Mouse (Mus musculus) neural tube, embryonic 13.5 days (tissue): ENCODE measurements at regions not wholly inside any gene's neighbourhood (a gene's known extent, or its start where the extent isn't known, plus 50 kb on each side); places are given as distances from the start of the nearest gene placed in this dataset.
A peak's percentile ranks its signal among the peaks of the same experiment; 100 is the strongest.

ENCODE experiments used
- ATAC-seq: fragments of 200-750 bp; cut with Nextera tagmentation; 2 replicates; pipeline ENCODE4 v1.8.0; 2017; ENCODE audit warnings: low read depth, mild to moderate bottlenecking, moderate TSS enrichment, moderate library complexity
- H3K27ac ChIP-seq: fragments of 300-500 bp; sonication (generic); replicated peaks from 2 replicates; pipeline ENCODE4 v1.5.1; 2015; ENCODE audit warnings: moderate library complexity, mild to moderate bottlenecking, inconsistent platforms
- H3K27me3 ChIP-seq: fragments of 300-500 bp; sonication (generic); 2 replicates; pipeline ENCODE4 v1.6.1; 2015; ENCODE audit warnings: mild to moderate bottlenecking, inconsistent platforms
- H3K36me3 ChIP-seq: fragments of 300-500 bp; sonication (generic); 2 replicates; pipeline ENCODE4 v1.6.1; 2015; ENCODE audit warnings: mild to moderate bottlenecking, inconsistent platforms
- H3K4me1 ChIP-seq: fragments of 300-500 bp; sonication (generic); replicated peaks from 2 replicates; pipeline ENCODE4 v1.6.1; 2015; ENCODE audit warnings: inconsistent platforms
- H3K4me2 ChIP-seq: fragments of 300-500 bp; sonication (generic); 2 replicates; pipeline ENCODE4 v1.6.1; 2015; ENCODE audit warnings: inconsistent platforms, mild to moderate bottlenecking, moderate library complexity
- H3K4me3 ChIP-seq: fragments of 300-500 bp; sonication (generic); 2 replicates; pipeline ENCODE4 v1.5.1; 2015; ENCODE audit warnings: mild to moderate bottlenecking, inconsistent platforms
- H3K9ac ChIP-seq: fragments of 300-500 bp; sonication (generic); 2 replicates; pipeline ENCODE4 v1.6.1; 2015; ENCODE audit warnings: moderate library complexity, mild to moderate bottlenecking, inconsistent platforms
- H3K9me3 ChIP-seq: fragments of 300-500 bp; sonication (generic); 2 replicates; pipeline ENCODE4 v1.6.1; 2016; ENCODE audit warnings: inconsistent platforms
- WGBS: fragments of 180-500 bp; shearing (Covaris S2); methylation state at CpG from one replicate; pipeline ENCODE4 v1.1.7; 2015; 5-methylcytosine and 5-hydroxymethylcytosine counted together

DNA sequence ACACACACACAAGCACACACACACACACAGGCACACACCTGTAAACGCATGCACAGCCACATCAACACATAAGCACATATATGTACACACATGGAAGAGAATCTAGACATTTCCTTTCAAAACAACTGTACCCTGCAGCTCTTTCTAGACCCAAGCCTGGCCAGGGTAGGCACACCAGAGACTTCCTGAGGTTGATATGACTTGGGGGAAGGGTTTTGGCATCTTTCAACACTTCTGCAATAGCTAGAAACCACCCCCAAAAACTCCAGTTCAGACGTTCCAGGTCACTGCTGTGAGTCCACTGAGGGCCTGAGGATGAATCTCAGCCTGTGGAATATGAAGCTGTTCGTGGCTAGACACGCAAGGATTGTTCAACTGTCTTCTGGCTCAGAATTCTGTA, 632.6 kb downstream of the Insc start:
- WGBS = 80% methylated on average over 4 of the region's 4 CpGs
- H3K4me3 ChIP-seq = no peak overlapping the region
- no peak overlapping the region for H3K9ac ChIP-seq
- peaks cover 28% of the 10 kb centered on the region for H3K4me1 ChIP-seq
- no peak overlapping the region for H3K27ac ChIP-seq
- no peaks in the 10 kb centered on the region for H3K36me3 ChIP-seq
- no peak for ATAC-seq
- no peak overlapping the region for H3K4me2 ChIP-seq
- H3K27me3 ChIP-seq = no peaks in the 10 kb centered on the region
- H3K9me3 ChIP-seq = no peaks in the 10 kb centered on the region

DNA sequence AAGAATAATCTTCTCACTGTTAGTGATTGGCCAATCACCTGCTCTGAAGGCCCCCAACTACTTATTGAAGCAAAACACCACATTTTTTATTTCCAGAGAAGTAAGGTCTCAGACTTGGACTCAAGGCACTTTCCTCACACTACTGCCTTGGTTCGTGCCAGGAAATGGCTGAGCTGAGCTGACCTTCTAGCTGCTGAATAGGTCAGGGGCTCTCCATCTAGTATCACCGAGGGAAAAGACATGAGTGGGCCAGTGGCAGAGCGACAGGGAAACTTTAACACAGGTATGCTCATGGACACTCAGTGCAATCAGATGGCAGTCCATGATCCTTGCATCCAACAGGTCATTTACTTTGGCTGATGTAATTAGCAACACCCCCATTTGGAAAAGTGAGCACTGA, 635.3 kb downstream of the Insc start:
- Histone ChIP-seq H3K4me2 (no peak overlapping the region), H3K27me3 (no peaks in the 10 kb centered on the region), H3K4me3 (no peak overlapping the region), H3K9me3 (no peaks in the 10 kb centered on the region), H3K9ac (no peak overlapping the region), H3K36me3 (no peaks in the 10 kb centered on the region), H3K4me1 (peaks cover 30% of the 10 kb centered on the region), H3K27ac (no peak overlapping the region)
- no peak for ATAC-seq
- 91% methylated on average over 3 of the region's 3 CpGs for WGBS

DNA sequence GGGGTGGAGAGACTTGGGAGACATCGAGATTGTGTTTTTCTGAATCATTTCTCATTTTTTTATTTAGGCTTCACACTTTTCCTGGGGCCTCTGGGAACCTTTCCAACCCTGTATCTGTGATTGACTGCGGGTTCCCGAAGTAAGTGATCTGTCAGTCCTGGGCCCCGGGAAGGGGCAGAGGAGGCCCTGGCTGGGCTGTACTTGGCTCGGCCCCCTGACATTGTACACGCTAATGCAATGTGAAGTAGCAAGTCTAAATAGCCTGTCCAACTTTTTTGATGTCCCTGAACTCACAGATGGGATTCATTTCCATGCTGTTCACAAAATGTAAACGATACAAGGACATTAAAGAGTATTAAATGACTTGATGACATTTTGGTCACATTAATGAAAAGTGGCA, 636.1 kb downstream of the Insc start:
- H3K4me3 ChIP-seq = no peak overlapping the region
- WGBS = 63% methylated on average over 7 of the region's 7 CpGs
- ATAC-seq = no peak

DNA sequence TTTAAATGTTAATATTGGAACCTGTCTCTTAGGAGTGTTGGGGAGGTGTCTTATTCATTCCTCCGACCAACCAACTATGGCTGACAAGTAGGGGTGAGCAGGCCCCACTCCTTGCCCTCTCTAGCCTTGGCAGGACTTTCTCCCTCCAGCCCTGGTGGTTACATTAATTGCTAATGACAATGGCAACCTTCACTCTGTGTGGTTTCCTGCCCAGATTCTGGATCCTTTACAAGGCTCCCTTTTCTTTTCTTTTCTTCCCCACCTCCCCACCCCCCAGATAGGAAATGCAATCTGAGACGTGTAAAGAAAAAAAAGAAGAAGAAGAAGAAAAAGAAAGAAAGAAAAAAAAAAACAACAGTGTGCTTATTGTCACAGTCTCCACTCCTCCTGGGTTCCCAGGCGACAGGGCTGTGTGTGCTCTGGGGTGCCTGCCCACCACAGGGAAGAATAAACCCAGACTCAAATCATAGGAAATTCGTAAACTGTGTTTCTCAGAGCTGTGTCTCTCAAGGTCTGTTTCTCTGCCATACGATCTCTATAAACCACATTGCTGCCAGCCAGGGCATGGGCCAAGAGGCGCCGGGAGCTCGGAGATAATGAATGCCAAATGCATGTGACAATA, 637.6 kb downstream of the Insc start:
- Histone ChIP-seq H3K4me3 (no peak overlapping the region), H3K9ac (no peak overlapping the region), H3K4me2 (no peak overlapping the region), H3K27ac (no peak overlapping the region), H3K36me3 (no peaks in the 10 kb centered on the region), H3K4me1 (peaks cover 25% of the 10 kb centered on the region), H3K27me3 (no peaks in the 10 kb centered on the region), H3K9me3 (no peaks in the 10 kb centered on the region)
- WGBS = 42% methylated on average over 8 of the region's 8 CpGs
- peak; percentile 59; the same call in 1 of the 2 replicates for ATAC-seq

More for the DNA sequence above, 636.1 kb downstream of the Insc start:
- peaks cover 25% of the 10 kb centered on the region for H3K4me1 ChIP-seq
- no peaks in the 10 kb centered on the region for H3K27me3 ChIP-seq
- no peaks in the 10 kb centered on the region for H3K36me3 ChIP-seq
- no peak overlapping the region for H3K4me2 ChIP-seq
- no peaks in the 10 kb centered on the region for H3K9me3 ChIP-seq
- no peak overlapping the region for H3K27ac ChIP-seq
- no peak overlapping the region for H3K9ac ChIP-seq

DNA sequence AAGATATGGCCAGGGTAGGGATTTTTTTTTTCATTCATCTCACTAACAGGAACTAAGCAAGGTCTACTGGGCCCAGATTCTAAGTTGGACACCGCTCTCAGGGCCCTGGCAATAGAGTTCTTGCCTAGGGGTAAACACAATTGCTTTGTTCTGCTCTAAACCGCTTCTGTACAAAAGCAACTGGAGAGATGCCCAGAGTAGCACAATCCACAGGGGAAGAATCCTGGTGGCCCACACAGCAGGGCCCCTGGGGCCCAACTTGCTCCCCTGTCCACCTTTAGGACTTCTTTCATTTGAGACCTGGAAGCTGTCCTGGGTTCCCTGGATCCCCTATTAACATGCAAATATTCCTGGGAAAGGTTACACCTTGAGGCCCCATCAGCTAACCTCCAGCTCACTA, 639.4 kb downstream of the Insc start:
- Histone ChIP-seq H3K4me1 (peaks cover 25% of the 10 kb centered on the region), H3K27me3 (no peaks in the 10 kb centered on the region), H3K9me3 (no peaks in the 10 kb centered on the region), H3K9ac (no peak overlapping the region), H3K4me3 (no peak overlapping the region), H3K27ac (no peak overlapping the region), H3K4me2 (no peak overlapping the region), H3K36me3 (no peaks in the 10 kb centered on the region)
- WGBS = 33% methylated on average over 2 of the region's 2 CpGs
- ATAC-seq = no peak

DNA sequence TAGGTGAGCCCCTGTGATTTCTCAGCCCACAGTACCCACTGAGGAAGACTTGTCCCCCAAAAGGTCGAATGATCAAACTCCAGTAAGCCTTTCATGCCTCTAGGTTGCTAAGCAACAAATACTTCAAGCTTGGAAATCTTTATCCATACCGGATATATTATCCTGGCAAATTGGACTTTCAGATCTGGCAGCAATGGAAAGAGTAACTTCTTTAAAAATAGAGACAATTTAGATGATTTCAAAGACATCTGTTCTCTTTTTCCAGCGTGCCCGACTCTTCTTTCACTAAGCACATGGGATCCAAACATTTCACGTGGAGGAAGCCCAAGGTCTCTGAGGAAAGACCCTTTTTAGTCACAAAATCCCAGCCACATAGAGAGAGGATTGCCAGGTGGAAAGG, 645.4 kb downstream of the Insc start:
- ATAC-seq = no peak
- Histone ChIP-seq H3K27me3 (no peaks in the 10 kb centered on the region), H3K9me3 (no peaks in the 10 kb centered on the region), H3K9ac (no peak overlapping the region), H3K27ac (no peak overlapping the region), H3K36me3 (no peaks in the 10 kb centered on the region), H3K4me3 (no peak overlapping the region), H3K4me2 (no peak overlapping the region), H3K4me1 (no peaks in the 10 kb centered on the region)
- WGBS = 67% methylated on average over 5 of the region's 5 CpGs

DNA sequence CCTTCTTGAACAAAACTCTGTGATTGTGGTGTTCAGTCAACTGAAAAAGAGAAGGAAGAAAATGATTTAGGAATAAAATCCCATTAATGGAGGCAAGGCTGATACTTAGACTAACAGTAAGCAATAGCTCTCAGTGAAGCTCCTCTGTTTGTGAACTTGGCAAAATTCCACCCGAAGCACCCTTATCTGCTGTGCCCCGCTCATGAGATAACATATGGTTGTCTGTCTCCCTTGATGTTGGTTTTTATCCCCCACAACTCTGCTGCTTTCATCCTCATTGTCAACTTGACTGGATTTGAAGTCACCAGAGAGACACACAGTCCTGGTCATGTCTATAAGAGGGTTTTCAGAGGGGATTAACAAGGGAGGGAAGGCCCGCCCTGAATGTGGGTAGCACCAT, 646.1 kb downstream of the Sox6 start:
- Histone ChIP-seq H3K4me3 (no peak overlapping the region), H3K36me3 (no peaks in the 10 kb centered on the region), H3K9ac (no peak overlapping the region), H3K9me3 (no peaks in the 10 kb centered on the region), H3K27ac (no peak overlapping the region), H3K4me2 (no peak overlapping the region), H3K4me1 (no peaks in the 10 kb centered on the region; the same call in 1 of the 2 replicates), H3K27me3 (no peaks in the 10 kb centered on the region)
- WGBS = 88% methylated on average over 3 of the region's 3 CpGs
- no peak for ATAC-seq

DNA sequence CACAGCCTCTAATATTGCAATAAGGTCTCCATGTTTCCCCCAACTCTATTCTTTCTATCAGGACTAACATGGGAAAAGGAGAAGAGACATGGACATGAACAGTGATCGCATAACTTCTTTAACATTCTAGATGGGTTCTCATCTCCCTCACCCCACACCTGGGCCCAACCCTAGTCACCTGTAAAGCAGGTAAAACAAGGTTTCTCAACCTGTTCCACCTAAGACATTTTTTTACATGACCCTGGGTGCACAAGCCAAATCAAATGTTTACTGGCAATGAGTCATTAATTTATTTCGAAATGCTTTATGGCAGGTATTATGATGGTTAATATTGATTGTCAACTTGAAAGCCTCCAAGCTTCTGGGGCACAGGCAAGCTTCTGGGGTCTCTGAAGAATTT, 640.4 kb downstream of the Sox6 start:
- Histone ChIP-seq H3K36me3 (no peaks in the 10 kb centered on the region), H3K9me3 (no peaks in the 10 kb centered on the region), H3K4me2 (no peak overlapping the region), H3K9ac (no peak overlapping the region), H3K27ac (no peak overlapping the region), H3K4me3 (no peak overlapping the region), H3K27me3 (no peaks in the 10 kb centered on the region), H3K4me1 (no peaks in the 10 kb centered on the region; the same call in 1 of the 2 replicates)
- ATAC-seq = no peak
- WGBS = 96% methylated on average over 2 of the region's 2 CpGs

DNA sequence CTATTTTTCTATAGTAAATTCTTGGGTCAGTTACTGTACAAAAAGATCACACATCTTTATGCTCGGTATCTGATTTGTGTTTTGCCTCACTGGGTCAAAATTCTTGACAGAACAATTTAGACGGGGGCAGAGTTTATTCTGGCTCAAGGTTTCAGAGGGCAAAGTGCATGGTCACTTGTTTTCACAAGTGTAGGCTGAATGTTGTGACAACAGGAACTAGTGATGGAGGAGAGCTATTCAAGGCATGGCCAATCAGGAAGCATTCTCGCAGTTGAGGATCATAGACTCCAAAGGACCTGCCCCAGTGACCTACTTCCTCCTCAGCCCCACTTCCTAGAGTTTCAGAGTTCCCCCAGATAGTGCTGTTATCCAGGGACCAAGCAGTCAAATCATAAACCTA, 639.1 kb downstream of the Sox6 start:
- Histone ChIP-seq H3K27ac (no peak overlapping the region), H3K4me1 (no peaks in the 10 kb centered on the region; the same call in 1 of the 2 replicates), H3K36me3 (no peaks in the 10 kb centered on the region), H3K9ac (no peak overlapping the region), H3K9me3 (no peaks in the 10 kb centered on the region), H3K4me3 (no peak overlapping the region), H3K4me2 (no peak overlapping the region), H3K27me3 (no peaks in the 10 kb centered on the region)
- WGBS = 79% methylated on average over 3 of the region's 3 CpGs
- ATAC-seq = no peak

DNA sequence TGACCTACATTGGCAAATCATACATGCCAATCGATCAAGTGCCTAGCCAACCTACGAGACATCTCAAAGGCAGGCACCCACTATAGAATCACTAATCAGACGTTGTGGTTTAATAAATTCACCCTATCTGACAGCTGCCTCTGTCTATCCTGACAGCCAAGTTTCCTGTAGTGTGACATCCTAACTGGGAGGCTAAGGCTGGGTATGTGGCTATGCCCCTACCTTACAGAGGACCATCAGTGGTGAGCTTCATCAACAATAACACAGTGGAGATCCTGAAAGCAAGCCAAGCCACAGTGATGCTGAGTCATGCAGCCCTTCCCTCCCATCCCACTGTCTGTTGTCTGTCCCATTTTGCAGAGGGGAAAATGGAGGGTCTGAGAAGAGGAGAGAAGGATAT, 630.7 kb downstream of the Sox6 start:
- ATAC-seq = no peak
- H3K9ac ChIP-seq = no peak overlapping the region
- H3K9me3 ChIP-seq = no peaks in the 10 kb centered on the region
- 79% methylated on average over 3 of the region's 3 CpGs for WGBS
- no peak overlapping the region for H3K4me3 ChIP-seq
- H3K36me3 ChIP-seq = no peaks in the 10 kb centered on the region
- no peaks in the 10 kb centered on the region for H3K27me3 ChIP-seq
- no peak overlapping the region for H3K27ac ChIP-seq
- H3K4me1 ChIP-seq = peaks cover 23% of the 10 kb centered on the region
- H3K4me2 ChIP-seq = no peak overlapping the region

DNA sequence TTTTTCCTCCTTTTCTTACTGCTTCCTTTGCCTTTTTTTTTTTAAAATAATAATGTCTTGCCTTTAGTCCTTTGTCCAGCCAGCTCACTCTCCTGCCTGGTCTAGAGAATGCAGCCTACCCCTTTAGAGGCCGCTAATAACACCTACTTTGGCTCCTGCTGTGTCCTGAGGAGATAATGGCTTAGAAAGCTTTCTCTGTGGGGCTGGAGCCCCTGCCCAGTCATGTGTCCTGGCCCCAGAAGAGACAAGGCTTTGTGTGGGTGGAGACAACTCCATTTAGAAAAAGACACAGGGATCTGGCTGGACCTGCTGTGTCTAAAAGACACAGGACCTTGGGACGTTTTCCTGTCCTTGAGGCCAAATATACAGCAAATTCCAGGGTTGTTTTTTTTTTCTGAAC, 629.7 kb downstream of the Sox6 start:
- Histone ChIP-seq H3K4me2 (no peak overlapping the region), H3K36me3 (no peaks in the 10 kb centered on the region), H3K9me3 (no peaks in the 10 kb centered on the region), H3K27me3 (no peaks in the 10 kb centered on the region), H3K4me1 (peaks cover 23% of the 10 kb centered on the region), H3K4me3 (no peak overlapping the region), H3K27ac (no peak overlapping the region), H3K9ac (no peak overlapping the region)
- 9% methylated on average over 2 of the region's 2 CpGs for WGBS
- ATAC-seq = no peak

DNA sequence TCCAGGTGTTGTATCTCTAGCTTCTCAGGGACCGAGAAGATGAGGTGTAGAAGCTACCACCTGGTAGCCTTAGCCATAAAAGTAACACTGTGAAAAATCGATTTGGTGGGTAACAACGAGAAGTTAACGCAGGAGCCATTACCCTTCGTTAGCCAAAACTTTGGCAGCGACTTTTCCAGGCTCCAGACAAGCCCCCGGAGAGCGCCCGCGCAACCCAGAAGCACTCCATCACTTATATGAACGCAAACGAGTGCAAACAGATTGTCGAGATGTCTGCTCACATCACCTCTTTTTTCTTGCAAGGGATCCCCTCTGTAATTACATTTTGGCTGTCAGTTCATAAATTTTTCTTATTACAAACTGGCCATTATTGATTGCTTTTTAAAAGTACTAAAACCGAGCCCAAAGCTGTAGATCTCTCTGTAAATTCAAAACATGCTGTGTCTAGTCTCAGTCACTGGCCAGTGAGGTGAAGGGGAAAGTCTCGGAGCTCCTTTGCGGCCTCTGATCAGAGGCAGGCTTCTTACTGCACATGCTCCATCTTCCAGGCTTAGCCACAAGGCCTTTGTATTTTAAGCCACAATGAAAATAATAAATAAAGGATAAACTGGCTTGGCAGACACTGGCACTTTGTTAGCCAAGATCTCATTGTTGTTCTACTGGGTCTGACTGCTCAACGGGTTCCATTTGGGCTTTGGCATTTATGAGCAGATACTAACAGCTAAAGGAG, 627.9 kb downstream of the Sox6 start:
- 62% methylated on average over 17 of the region's 17 CpGs for WGBS
- no peaks in the 10 kb centered on the region for H3K27me3 ChIP-seq
- no peaks in the 10 kb centered on the region for H3K9me3 ChIP-seq
- ATAC-seq = no peak
- H3K4me2 ChIP-seq = no peak overlapping the region
- no peaks in the 10 kb centered on the region for H3K36me3 ChIP-seq
- no peak overlapping the region for H3K27ac ChIP-seq
- H3K4me1 ChIP-seq = peaks cover 26% of the 10 kb centered on the region
- no peak overlapping the region for H3K9ac ChIP-seq
- H3K4me3 ChIP-seq = no peak overlapping the region

DNA sequence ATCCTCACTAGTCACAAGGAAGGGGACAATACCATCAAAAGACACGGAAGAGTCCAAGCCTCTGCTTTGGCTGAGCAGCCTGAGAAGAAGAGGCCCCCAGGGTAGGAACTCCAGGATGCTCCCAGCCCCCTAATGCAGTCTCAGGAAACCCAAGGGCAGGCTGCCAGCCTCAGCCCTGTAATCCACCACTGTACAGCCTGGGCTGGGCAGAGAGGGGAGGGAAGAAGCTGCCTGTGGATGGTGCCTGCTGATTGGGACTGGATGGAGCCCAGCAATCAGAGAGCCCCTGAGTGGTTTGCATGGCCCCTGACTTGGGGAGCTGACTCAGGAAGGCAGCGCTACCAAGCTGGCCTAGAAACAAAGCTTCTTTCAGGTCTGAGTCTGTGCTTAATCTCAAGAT, 627.1 kb downstream of the Sox6 start:
- Histone ChIP-seq H3K27me3 (no peaks in the 10 kb centered on the region), H3K36me3 (no peaks in the 10 kb centered on the region), H3K9me3 (no peaks in the 10 kb centered on the region), H3K4me3 (no peak overlapping the region), H3K4me1 (peaks cover 24% of the 10 kb centered on the region), H3K4me2 (no peak overlapping the region), H3K27ac (no peak overlapping the region), H3K9ac (no peak overlapping the region)
- WGBS = 46% methylated on average over 2 of the region's 2 CpGs
- peak; percentile 71; the same call in 1 of the 2 replicates for ATAC-seq
